Mouse (Mus musculus): ENCODE results near the gene Sh3d19. TPM values are rescaled to one million over a fixed set of nuclear protein-coding genes. Genes with fewer than 3 reads are reported as not detected.
"Not testable (repeated sequence)": the region's sequence is repeated elsewhere in the genome, so short reads cannot be mapped to it uniquely, and the experiment has no call there.

The Sh3d19 gene
- polyA plus RNA-seq, 1 experiment from 2014 or later, result 7.9 TPM

- WGBS, result 91% methylated on average over 3 of the region's 3 CpGs
- no peak overlapping the region for H3K27ac ChIP-seq
- H3K27me3 ChIP-seq (ENCODE audit: poor library complexity, severe bottlenecking), result no peaks in the 10 kb centered on the region
- DNase-seq (ENCODE audit: extremely low spot score, low spot score), result no peak
- H3K4me3 ChIP-seq, result no peak overlapping the region
- H3K9me3 ChIP-seq, result no peaks in the 10 kb centered on the region
- peaks cover 11% of the 10 kb centered on the region for H3K36me3 ChIP-seq (replicated peaks)
- H3K4me1 ChIP-seq, result peaks cover 8% of the 10 kb centered on the region; the same call in 1 of the 2 replicates
These were observed 117.0 kb downstream of the Sh3d19 start for GRCm38 (mm10) chr3:86087872-86088271.

DNA sequence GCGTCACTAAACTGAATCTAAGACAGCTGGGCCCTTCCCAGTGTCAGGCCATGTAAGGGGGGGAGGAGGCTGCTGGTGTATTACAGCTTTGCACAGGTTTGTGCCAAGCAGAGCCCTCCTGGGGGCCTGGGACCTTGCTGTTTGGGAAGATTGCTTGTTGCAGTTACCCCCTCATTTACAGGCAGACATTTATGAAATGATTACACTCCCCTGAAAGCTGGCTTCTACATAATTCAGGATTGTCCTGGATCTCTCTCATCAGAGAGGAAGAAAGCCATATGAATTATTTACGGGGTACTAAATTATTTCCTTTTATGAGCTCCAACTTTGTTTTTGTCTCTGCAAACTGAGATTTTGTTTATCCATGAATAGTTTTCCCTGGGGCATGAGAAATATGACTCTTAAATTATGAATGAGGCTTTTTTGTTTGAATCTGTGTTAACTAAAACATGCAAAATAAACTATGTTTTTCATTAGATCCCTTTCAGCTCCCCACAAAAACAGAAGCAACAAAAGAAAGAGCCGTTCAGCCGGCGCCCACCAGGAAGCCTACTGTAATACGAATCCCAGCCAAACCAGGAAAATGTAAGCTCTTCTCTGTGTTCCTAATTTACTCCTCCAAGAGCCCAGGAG, 122.4 kb downstream of the Sh3d19 start:
- no peaks in the 10 kb centered on the region; the same call in 1 of the 2 replicates for H3K36me3 ChIP-seq (replicated peaks)
- H3K9me3 ChIP-seq, result no peaks in the 10 kb centered on the region
- H3K27me3 ChIP-seq (ENCODE audit: poor library complexity, severe bottlenecking), result no peaks in the 10 kb centered on the region
- no peak for DNase-seq (ENCODE audit: extremely low spot score, low spot score)
- WGBS, result 66% methylated on average over 6 of the region's 6 CpGs
- peak overlapping the region; percentile 69 for H3K27ac ChIP-seq
- no peak overlapping the region for H3K4me3 ChIP-seq
- H3K4me1 ChIP-seq, result peaks cover 17% of the 10 kb centered on the region

DNA sequence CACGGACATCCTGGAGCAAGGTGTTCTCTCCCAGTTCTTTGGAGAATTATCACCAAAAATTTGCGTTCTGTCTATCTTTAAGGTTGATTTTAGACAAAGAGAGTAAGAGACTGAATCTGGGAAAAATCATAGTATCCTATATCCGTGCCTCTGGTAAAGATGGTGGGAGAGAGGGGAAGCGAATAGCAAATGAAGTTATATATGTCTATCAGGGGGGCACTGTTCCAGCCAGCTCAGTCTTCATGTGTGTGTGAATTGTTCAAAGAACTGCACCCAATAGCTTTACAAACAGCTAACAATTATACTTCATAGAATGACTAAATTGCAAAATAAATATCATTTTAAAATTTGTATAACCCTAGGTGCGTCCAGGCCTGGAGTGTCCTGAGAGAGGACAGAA, 123.0 kb downstream of the Sh3d19 start:
- H3K9me3 ChIP-seq, result no peaks in the 10 kb centered on the region
- peaks cover 17% of the 10 kb centered on the region for H3K4me1 ChIP-seq
- H3K4me3 ChIP-seq, result no peak overlapping the region
- DNase-seq (ENCODE audit: extremely low spot score, low spot score), result no peak
- no peaks in the 10 kb centered on the region for H3K27me3 ChIP-seq (ENCODE audit: poor library complexity, severe bottlenecking)
- no peak overlapping the region for H3K27ac ChIP-seq
- WGBS, result 84% methylated on average over 5 of the region's 5 CpGs
- H3K36me3 ChIP-seq (replicated peaks), result no peaks in the 10 kb centered on the region; the same call in 1 of the 2 replicates

DNA sequence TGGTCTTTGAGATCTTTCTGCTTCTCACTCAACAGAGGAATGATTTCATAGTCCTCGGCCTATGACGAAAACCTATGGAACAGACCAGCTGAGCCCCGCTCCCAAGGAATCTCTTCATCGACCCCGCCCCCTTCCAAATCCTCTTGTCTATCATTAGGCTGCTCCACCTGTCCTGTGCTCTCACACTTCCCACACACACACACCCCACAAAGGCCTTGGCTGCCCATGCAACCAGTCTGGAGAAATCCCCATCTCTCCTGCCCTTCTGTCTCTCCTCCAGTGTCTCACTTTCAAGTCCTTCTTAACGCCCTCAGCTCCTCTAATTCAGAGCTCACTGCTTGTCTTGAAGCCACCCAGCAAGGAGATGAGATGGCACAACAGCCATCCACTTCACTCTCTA, 131.0 kb downstream of the Sh3d19 start:
- Histone ChIP-seq H3K36me3 (replicated peaks) (no peaks in the 10 kb centered on the region), H3K9me3 (no peaks in the 10 kb centered on the region), H3K27me3 (ENCODE audit: poor library complexity, severe bottlenecking) (no peaks in the 10 kb centered on the region), H3K4me3 (no peak overlapping the region), H3K4me1 (no peaks in the 10 kb centered on the region; the same call in 1 of the 2 replicates), H3K27ac (no peak overlapping the region)
- 87% methylated on average over 6 of the region's 6 CpGs for WGBS
- DNase-seq (ENCODE audit: extremely low spot score, low spot score), result no peak

DNA sequence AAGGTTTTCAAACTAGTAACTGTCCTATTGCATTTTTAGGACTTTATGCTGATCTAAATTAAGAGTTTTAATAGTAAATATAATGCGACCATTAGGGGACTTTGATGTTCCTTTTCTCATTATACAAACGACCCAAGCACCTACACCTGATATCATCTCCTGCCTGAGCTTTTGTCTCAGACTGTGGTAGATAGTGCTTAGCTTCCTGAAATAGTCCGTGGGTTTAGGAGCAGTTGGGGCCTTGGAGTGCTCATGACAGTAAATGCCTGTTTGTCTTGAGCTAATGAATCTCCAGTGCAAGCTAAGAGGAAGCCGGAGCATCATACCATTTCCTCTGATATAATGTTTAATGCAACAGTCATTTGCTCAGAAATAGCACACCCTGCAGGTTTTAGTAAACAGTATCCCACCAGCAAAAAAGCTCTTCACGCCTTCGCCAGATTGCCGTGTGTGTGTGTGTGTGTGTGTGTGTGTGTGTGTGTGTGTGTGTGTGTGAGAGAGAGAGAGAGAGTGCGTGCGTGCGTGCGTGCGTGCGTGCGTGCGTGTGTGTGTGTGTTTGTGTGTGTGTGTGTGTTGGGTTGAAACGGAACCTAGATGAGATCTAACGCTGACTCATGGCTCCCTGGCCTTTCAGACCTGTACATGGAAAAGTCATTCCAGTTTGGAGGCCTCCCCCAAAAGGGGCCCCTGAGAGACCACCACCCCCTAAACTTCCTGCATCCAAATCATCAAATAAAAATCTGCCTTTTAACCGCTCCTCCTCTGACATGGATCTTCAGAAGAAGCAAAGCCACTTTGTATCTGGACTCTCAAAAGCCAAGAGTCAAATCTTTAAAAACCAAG, 132.8 kb downstream of the Sh3d19 start:
- no peaks in the 10 kb centered on the region for H3K9me3 ChIP-seq
- DNase-seq (ENCODE audit: extremely low spot score, low spot score), result no peak
- H3K4me1 ChIP-seq, result peaks cover 11% of the 10 kb centered on the region
- H3K27me3 ChIP-seq (ENCODE audit: poor library complexity, severe bottlenecking), result no peaks in the 10 kb centered on the region
- no peak overlapping the region for H3K4me3 ChIP-seq
- no peaks in the 10 kb centered on the region for H3K36me3 ChIP-seq (replicated peaks)
- no peak overlapping the region for H3K27ac ChIP-seq
- 92% methylated on average over 18 of the region's 18 CpGs for WGBS

DNA sequence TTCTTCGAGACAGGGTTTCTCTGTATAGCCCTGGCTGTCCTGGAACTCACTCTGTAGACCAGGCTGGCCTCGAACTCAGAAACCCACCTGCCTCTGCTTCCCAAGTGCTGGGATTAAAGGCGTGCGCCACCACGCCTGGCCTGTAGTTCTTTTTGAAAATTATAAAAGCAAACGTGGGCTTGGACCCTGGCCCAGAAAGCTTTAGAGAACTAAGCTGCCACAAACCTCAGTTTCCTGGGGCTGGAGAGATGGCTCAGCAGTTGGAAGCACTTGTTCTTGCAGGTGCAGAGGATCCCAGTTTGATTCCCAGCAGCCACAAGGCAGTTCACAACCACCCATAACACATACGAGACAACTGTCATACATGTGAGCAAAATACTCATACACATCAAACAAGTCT, 133.5 kb downstream of the Sh3d19 start:
- H3K27ac ChIP-seq; H3K4me3 ChIP-seq; H3K9me3 ChIP-seq; H3K36me3 ChIP-seq (replicated peaks); H3K27me3 ChIP-seq (ENCODE audit: poor library complexity, severe bottlenecking); DNase-seq (ENCODE audit: extremely low spot score, low spot score): not testable (repeated sequence)
- WGBS, result 92% methylated on average over 7 of the region's 7 CpGs
- H3K4me1 ChIP-seq, result peaks cover 11% of the 10 kb centered on the region

DNA sequence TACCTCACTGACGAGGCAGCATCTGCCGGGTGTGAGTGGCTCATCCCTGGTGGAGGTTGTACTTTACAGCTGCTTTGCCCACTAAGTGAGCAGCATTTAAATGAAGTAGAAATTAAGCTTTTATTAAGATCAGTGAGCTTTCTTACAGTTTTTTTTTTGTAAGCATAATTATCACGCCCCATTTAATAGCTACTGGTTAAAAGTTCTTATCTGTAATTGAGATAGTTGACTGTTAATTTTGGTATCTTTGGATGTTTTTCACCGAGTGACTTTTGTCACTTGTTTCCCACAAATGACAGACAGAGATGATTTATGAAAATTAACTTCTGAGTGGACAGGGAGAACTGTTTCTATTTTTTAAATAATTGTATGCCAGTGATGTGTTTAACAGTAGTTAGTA, 134.0 kb downstream of the Sh3d19 start:
- no peak for DNase-seq (ENCODE audit: extremely low spot score, low spot score)
- peaks cover 13% of the 10 kb centered on the region for H3K4me1 ChIP-seq
- WGBS, result 91% methylated on average over 4 of the region's 4 CpGs

DNA sequence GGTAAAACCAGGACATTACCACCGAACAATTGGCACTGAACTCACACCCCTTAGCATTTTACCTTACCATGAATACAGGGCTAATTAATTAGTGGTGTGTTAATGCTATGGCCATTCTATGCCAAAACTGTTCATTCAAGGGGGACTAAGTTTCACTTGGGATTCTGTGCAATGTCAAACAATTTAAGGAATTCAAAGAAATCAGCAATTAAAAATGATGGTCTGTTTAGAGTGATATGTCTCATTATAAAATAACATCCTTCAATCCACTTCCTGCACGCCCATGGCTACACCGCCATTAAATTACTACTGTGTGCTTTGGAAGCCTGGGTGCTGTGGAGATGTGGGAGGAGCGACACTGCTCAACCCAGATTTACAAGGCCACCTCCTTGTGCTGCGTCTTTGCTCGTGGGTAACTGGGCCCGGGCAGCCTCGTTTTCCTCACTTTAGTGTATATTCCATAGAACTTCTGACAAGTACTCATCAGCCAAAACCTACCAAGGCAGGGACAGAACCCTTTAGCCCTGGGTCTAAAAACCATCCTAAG, 135.2 kb downstream of the Sh3d19 start:
- Histone ChIP-seq H3K27ac (no peak overlapping the region), H3K27me3 (ENCODE audit: poor library complexity, severe bottlenecking) (no peaks in the 10 kb centered on the region), H3K36me3 (replicated peaks) (no peaks in the 10 kb centered on the region), H3K4me3 (no peak overlapping the region), H3K9me3 (no peaks in the 10 kb centered on the region), H3K4me1 (peaks cover 17% of the 10 kb centered on the region)
- DNase-seq (ENCODE audit: extremely low spot score, low spot score), result no peak
- WGBS, result 96% methylated on average over 8 of the region's 8 CpGs

More for the DNA sequence above, 134.0 kb downstream of the Sh3d19 start:
- Histone ChIP-seq H3K27ac (no peak overlapping the region), H3K4me3 (no peak overlapping the region), H3K27me3 (ENCODE audit: poor library complexity, severe bottlenecking) (no peaks in the 10 kb centered on the region), H3K36me3 (replicated peaks) (no peaks in the 10 kb centered on the region), H3K9me3 (no peaks in the 10 kb centered on the region)

- H3K4me3 ChIP-seq, result no peak overlapping the region
- no peak for DNase-seq (ENCODE audit: extremely low spot score, low spot score)
- WGBS, result 58% methylated on average over 8 of the region's 8 CpGs
- no peak overlapping the region for H3K27ac ChIP-seq
- H3K36me3 ChIP-seq (replicated peaks), result no peaks in the 10 kb centered on the region
- no peaks in the 10 kb centered on the region for H3K9me3 ChIP-seq
- H3K27me3 ChIP-seq (ENCODE audit: poor library complexity, severe bottlenecking), result no peaks in the 10 kb centered on the region
- H3K4me1 ChIP-seq, result peaks cover 22% of the 10 kb centered on the region
These were observed 137.0 kb downstream of the Sh3d19 start for GRCm38 (mm10) chr3:86107637-86108539.

- no peaks in the 10 kb centered on the region for H3K27me3 ChIP-seq (ENCODE audit: poor library complexity, severe bottlenecking)
- H3K9me3 ChIP-seq, result no peaks in the 10 kb centered on the region
- no peak overlapping the region for H3K4me3 ChIP-seq
- DNase-seq (ENCODE audit: extremely low spot score, low spot score), result no peak
- peaks cover 22% of the 10 kb centered on the region for H3K4me1 ChIP-seq
- WGBS, result 90% methylated on average over 4 of the region's 4 CpGs
- no peaks in the 10 kb centered on the region; the same call in 1 of the 2 replicates for H3K36me3 ChIP-seq (replicated peaks)
- no peak overlapping the region for H3K27ac ChIP-seq
These were observed 137.7 kb downstream of the Sh3d19 start for GRCm38 (mm10) chr3:86108576-86108975.

DNA sequence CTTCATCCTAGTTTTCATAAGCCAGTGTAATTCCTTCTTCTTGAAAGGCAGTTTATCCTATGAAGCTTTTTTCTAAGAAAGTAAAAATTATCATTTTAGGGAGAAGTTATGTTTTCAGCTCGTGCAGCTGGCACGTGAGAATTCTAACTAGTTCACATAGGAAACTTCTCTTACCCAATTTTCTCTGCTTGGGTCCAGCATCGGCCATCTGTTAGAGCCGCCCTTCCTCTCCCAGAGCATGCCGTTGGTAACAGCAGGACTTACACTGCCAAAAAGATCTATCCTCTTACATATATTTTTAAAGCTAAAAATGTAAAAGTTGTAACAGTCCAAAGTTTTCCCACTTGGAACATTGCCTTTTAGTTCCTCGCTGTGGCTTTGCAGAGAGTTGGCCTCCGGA, 138.2 kb downstream of the Sh3d19 start:
- no peak overlapping the region for H3K4me3 ChIP-seq
- 92% methylated on average over 7 of the region's 7 CpGs for WGBS
- H3K27me3 ChIP-seq (ENCODE audit: poor library complexity, severe bottlenecking), result no peaks in the 10 kb centered on the region
- peaks cover 22% of the 10 kb centered on the region for H3K4me1 ChIP-seq
- DNase-seq (ENCODE audit: extremely low spot score, low spot score), result no peak
- no peaks in the 10 kb centered on the region; the same call in 1 of the 2 replicates for H3K36me3 ChIP-seq (replicated peaks)
- no peaks in the 10 kb centered on the region for H3K9me3 ChIP-seq
- no peak overlapping the region; the same call in 1 of the 2 replicates for H3K27ac ChIP-seq

DNA sequence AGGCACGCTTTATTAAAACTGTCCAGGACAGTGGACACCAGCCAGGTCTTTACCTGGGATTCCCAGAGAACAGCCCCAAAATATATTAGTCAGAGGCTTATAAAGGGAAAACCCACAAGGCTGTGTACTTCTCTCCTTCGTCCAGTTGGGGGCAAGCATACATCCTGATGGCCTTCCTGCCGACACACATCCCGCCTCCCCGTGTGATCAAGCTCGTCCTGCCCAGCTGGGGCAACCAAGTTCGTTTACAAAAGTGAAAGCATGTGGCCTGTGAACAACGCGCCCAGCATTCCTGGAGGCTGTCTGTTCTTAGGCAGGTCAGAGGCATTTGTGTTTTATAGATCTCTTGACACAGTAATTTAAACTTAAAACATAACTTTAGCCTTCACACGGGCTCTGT, 139.2 kb downstream of the Sh3d19 start:
- peak; percentile 33 for DNase-seq (ENCODE audit: extremely low spot score, low spot score)
- Histone ChIP-seq H3K27me3 (ENCODE audit: poor library complexity, severe bottlenecking) (no peaks in the 10 kb centered on the region), H3K9me3 (no peaks in the 10 kb centered on the region), H3K4me3 (no peak overlapping the region), H3K27ac (no peak overlapping the region), H3K36me3 (replicated peaks) (peaks cover under 1% of the 10 kb centered on the region; the same call in 1 of the 2 replicates), H3K4me1 (peaks cover 22% of the 10 kb centered on the region)
- WGBS, result 32% methylated on average over 10 of the region's 10 CpGs
